Mouse (Mus musculus) CD4-positive helper T cell, adult 2 months (primary cell): ENCODE measurements around the gene Ndufa4.
"Not testable (repeated sequence)": the region's sequence is repeated elsewhere in the genome, so short reads cannot be mapped to it uniquely, and the experiment has no call there.

Experiments
- DNase-seq: peaks from one replicate; pipeline ENCODE4 v3.0.0-alpha.2; 2012; ENCODE audit warnings: low read depth, missing footprints, low spot score

The Ndufa4 gene

GRCm38 (mm10) chr6:11907269-11908032 lies at the start of gene Ndufa4, which contains the start of gene Phf14:
TSS of gene Ndufa4 (minus strand) at chr6:11907497.
TSS of gene Phf14 (plus strand) at chr6:11907809.
- peak; percentile 91 for DNase-seq

- DNase-seq: no peak
Measured at GRCm38 (mm10) chr6:11948100-11948499, 40.8 kb upstream of the Ndufa4 start.

GRCm38 (mm10) chr6:11942089-11942488 lies 34.8 kb upstream of the Ndufa4 start:
- no peak for DNase-seq

- DNase-seq: no peak
Measured at GRCm38 (mm10) chr6:11940895-11941294, 33.6 kb upstream of the Ndufa4 start.

GRCm38 (mm10) chr6:11933403-11933802 lies 26.1 kb upstream of the Ndufa4 start:
- DNase-seq: no peak

- no peak for DNase-seq
Measured at GRCm38 (mm10) chr6:11927485-11927884, 20.2 kb upstream of the Ndufa4 start.

- DNase-seq: peak; percentile 35
Measured at GRCm38 (mm10) chr6:11926082-11926595, 18.8 kb upstream of the Ndufa4 start.

- DNase-seq: peak; percentile 92
Measured at GRCm38 (mm10) chr6:11925496-11926041, 18.3 kb upstream of the Ndufa4 start.

- DNase-seq: peak; percentile 30
Measured at GRCm38 (mm10) chr6:11908170-11908569, 873 bp upstream of the Ndufa4 start.

- no peak for DNase-seq
Measured at GRCm38 (mm10) chr6:11906890-11907268, 418 bp downstream of the Ndufa4 start.

- no peak for DNase-seq
Measured at GRCm38 (mm10) chr6:11900809-11901310, 6.4 kb downstream of the Ndufa4 start.

- not testable (repeated sequence) for DNase-seq
Measured at GRCm38 (mm10) chr6:11875364-11875763, 31.9 kb downstream of the Ndufa4 start.
